Mouse (Mus musculus) heart, postnatal 0 days (tissue): ENCODE measurements around the gene Fam168a.

Source experiments
- CTCF ChIP-seq: IDR thresholded peaks from 2 replicates; pipeline ENCODE4 v1.5.1; 2016; ENCODE audit warnings: antibody characterized with exemption, control low read depth, low read depth
- EP300 ChIP-seq: IDR thresholded peaks from 2 replicates; pipeline ENCODE4 v1.6.1; 2016; ENCODE audit warnings: antibody characterized with exemption, low read depth

DNA sequence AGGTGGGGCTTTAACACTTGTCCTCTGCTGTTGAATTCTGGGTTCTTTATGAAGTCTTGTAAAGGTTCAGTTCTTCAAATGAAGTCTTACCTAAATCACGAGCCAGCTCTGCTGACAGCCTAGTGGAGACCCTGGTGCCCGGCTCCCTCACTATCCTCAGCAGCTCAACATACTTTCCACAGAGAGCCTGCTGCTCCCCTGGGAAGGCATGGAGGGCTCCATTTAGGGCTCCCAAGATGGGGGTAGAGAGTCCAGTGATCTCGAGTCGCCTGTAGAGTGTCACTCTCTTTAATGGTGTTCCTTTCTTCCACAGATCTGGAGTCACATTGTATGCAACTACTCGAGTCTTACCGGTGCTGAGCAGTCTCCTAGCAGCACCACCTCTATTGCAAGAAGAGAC lies 129.3 kb downstream of the Fam168a start:
- TF ChIP-seq CTCF (no peak), EP300 (no peak)
